Mouse (Mus musculus) heart, embryonic 12.5 days (tissue): ENCODE data around the gene Fam173a. TPM values are rescaled to one million over a fixed set of nuclear protein-coding genes. Genes with fewer than 3 reads are reported as not detected.

Experiments
- ATAC-seq: fragments of 200-750 bp; cut with Nextera tagmentation; 2 replicates; pipeline ENCODE4 v1.8.0; 2017; ENCODE audit warnings: moderate TSS enrichment, moderate library complexity; ENCODE audit not compliant: insufficient number of reproducible peaks, low FRiP score
- H3K27ac ChIP-seq: fragments of 300-500 bp; sonication (generic); 2 replicates; pipeline ENCODE4 v1.5.1; 2016; ENCODE audit warnings: mild to moderate bottlenecking, moderate library complexity; ENCODE audit not compliant: poor library complexity, severe bottlenecking
- H3K27me3 ChIP-seq: fragments of 300-500 bp; sonication (generic); replicated peaks from 2 replicates; pipeline ENCODE4 v1.6.1; 2016; ENCODE audit warnings: mild to moderate bottlenecking, moderate library complexity
- H3K36me3 ChIP-seq: fragments of 300-500 bp; sonication (generic); 2 replicates; pipeline ENCODE4 v1.6.1; 2016; ENCODE audit warnings: mild to moderate bottlenecking, moderate library complexity
- H3K4me1 ChIP-seq: fragments of 300-500 bp; sonication (generic); replicated peaks from 2 replicates; pipeline ENCODE4 v1.6.1; 2016; ENCODE audit warnings: mild to moderate bottlenecking
- H3K4me2 ChIP-seq: fragments of 300-500 bp; sonication (generic); 2 replicates; pipeline ENCODE4 v1.6.1; 2016; ENCODE audit warnings: mild to moderate bottlenecking, moderate library complexity
- H3K4me3 ChIP-seq: fragments of 300-500 bp; sonication (generic); 2 replicates; pipeline ENCODE4 v1.5.1; 2016; ENCODE audit warnings: mild to moderate bottlenecking
- H3K9ac ChIP-seq: fragments of 300-500 bp; sonication (generic); 2 replicates; pipeline ENCODE4 v1.6.1; 2016; ENCODE audit warnings: mild to moderate bottlenecking, moderate library complexity
- H3K9me3 ChIP-seq: fragments of 300-500 bp; sonication (generic); replicated peaks from 2 replicates; pipeline ENCODE4 v1.6.1; 2016; ENCODE audit warnings: mild to moderate bottlenecking, moderate library complexity
- WGBS: fragments of 180-500 bp; shearing (Covaris S2); methylation state at CpG from one replicate; pipeline ENCODE4 v1.1.7; 2016; 5-methylcytosine and 5-hydroxymethylcytosine counted together
- polyA plus RNA-seq: library from polyadenylated mRNA; unstranded; fragments of >200 nt; fragmentation: Nextera tagmentation; extraction: Ambion mirVana; gene quantifications from 2 replicates; pipeline ENCODE4 v1.2.1, GENCODE M21; 2016

Gene Fam173a
- polyA plus RNA-seq, 1 experiment from 2014 or later, result 68.2 TPM

GRCm38 (mm10) chr17:25781339-25781738 lies 11.4 kb downstream of the Fam173a start:
- H3K36me3 ChIP-seq, result peaks cover 74% of the 10 kb centered on the region
- H3K4me1 ChIP-seq, result peaks cover 24% of the 10 kb centered on the region
- no peak overlapping the region for H3K9ac ChIP-seq
- no peak overlapping the region for H3K4me3 ChIP-seq
- H3K4me2 ChIP-seq, result no peak overlapping the region
- H3K27me3 ChIP-seq, result no peaks in the 10 kb centered on the region
- ATAC-seq, result no peak
- H3K9me3 ChIP-seq, result no peaks in the 10 kb centered on the region
- H3K27ac ChIP-seq, result no peak overlapping the region
- 81% methylated on average over 6 of the region's 6 CpGs for WGBS

- peaks cover 67% of the 10 kb centered on the region for H3K36me3 ChIP-seq
- H3K27me3 ChIP-seq, result no peaks in the 10 kb centered on the region
- no peaks in the 10 kb centered on the region for H3K9me3 ChIP-seq
- no peak overlapping the region for H3K4me3 ChIP-seq
- WGBS, result 95% methylated on average over 5 of the region's 5 CpGs
- H3K4me2 ChIP-seq, result no peak overlapping the region
- peaks cover 12% of the 10 kb centered on the region for H3K4me1 ChIP-seq
- no peak overlapping the region for H3K27ac ChIP-seq
- ATAC-seq, result no peak
- no peak overlapping the region for H3K9ac ChIP-seq
Measured at GRCm38 (mm10) chr17:25777948-25778347, 14.8 kb downstream of the Fam173a start.

GRCm38 (mm10) chr17:25775318-25776062 lies 17.2 kb downstream of the Fam173a start:
- H3K27ac ChIP-seq, result no peak overlapping the region
- H3K27me3 ChIP-seq, result 0 out of 2 replicates have a peak, but pooled peaks cover 2% of the 10 kb centered on the region
- H3K4me2 ChIP-seq, result no peak overlapping the region
- H3K9me3 ChIP-seq, result no peaks in the 10 kb centered on the region
- peaks cover 43% of the 10 kb centered on the region for H3K36me3 ChIP-seq
- 75% methylated on average over 10 of the region's 10 CpGs for WGBS
- no peak for ATAC-seq
- H3K9ac ChIP-seq, result no peak overlapping the region
- peaks cover 10% of the 10 kb centered on the region for H3K4me1 ChIP-seq
- H3K4me3 ChIP-seq, result no peak overlapping the region

- H3K27me3 ChIP-seq, result peaks cover 15% of the 10 kb centered on the region
- H3K9me3 ChIP-seq, result no peaks in the 10 kb centered on the region
- H3K4me3 ChIP-seq, result peak within 1 kb of the TSS; percentile 77
- H3K36me3 ChIP-seq, result peaks cover 26% of the 10 kb centered on the region
- H3K27ac ChIP-seq, result no peak within 1 kb of the TSS
- under 1% methylated on average over 37 of the region's 37 CpGs for WGBS
- H3K4me1 ChIP-seq, result peaks cover 10% of the 10 kb centered on the region
- H3K4me2 ChIP-seq, result peak within 1 kb of the TSS; percentile 91
- ATAC-seq, result peak; percentile 90
- H3K9ac ChIP-seq, result peak within 1 kb of the TSS; percentile 89
Measured at GRCm38 (mm10) chr17:25773549-25774120, 19.1 kb downstream of the Fam173a start, which contains the start of gene Narfl. Gene Narfl, plus strand, starts transcription at chr17:25773776.

- no peak for ATAC-seq
- Histone ChIP-seq H3K9me3 (no peaks in the 10 kb centered on the region), H3K36me3 (no peaks in the 10 kb centered on the region), H3K4me1 (peaks cover 4% of the 10 kb centered on the region), H3K27ac (no peak overlapping the region), H3K4me2 (no peak overlapping the region), H3K9ac (no peak overlapping the region), H3K4me3 (no peak overlapping the region), H3K27me3 (peaks cover 27% of the 10 kb centered on the region)
- 62% methylated on average over 9 of the region's 9 CpGs for WGBS
Measured at GRCm38 (mm10) chr17:25769331-25769730, 23.4 kb downstream of the Fam173a start.

GRCm38 (mm10) chr17:25765886-25766285 lies 26.8 kb downstream of the Fam173a start:
- H3K4me3 ChIP-seq, result no peak overlapping the region
- H3K9ac ChIP-seq, result no peak overlapping the region
- ATAC-seq, result no peak
- H3K4me1 ChIP-seq, result no peaks in the 10 kb centered on the region
- no peaks in the 10 kb centered on the region for H3K9me3 ChIP-seq
- H3K4me2 ChIP-seq, result no peak overlapping the region
- 47% methylated on average over 5 of the region's 5 CpGs for WGBS
- H3K36me3 ChIP-seq, result no peaks in the 10 kb centered on the region
- peaks cover 30% of the 10 kb centered on the region for H3K27me3 ChIP-seq
- no peak overlapping the region for H3K27ac ChIP-seq

GRCm38 (mm10) chr17:25762591-25762990 lies 30.1 kb downstream of the Fam173a start:
- Histone ChIP-seq H3K9me3 (no peaks in the 10 kb centered on the region), H3K36me3 (no peaks in the 10 kb centered on the region), H3K4me3 (no peak overlapping the region), H3K27me3 (peaks cover 15% of the 10 kb centered on the region), H3K9ac (no peak overlapping the region), H3K4me2 (no peak overlapping the region), H3K4me1 (no peaks in the 10 kb centered on the region), H3K27ac (no peak overlapping the region)
- WGBS, result 26% methylated on average over 3 of the region's 3 CpGs
- ATAC-seq, result no peak

GRCm38 (mm10) chr17:25761561-25761970 lies 31.1 kb downstream of the Fam173a start:
- no peak for ATAC-seq
- Histone ChIP-seq H3K36me3 (no peaks in the 10 kb centered on the region), H3K27me3 (peaks cover 7% of the 10 kb centered on the region), H3K9ac (no peak overlapping the region), H3K4me2 (no peak overlapping the region), H3K4me1 (0 out of 2 replicates have a peak, but pooled peaks cover 5% of the 10 kb centered on the region), H3K4me3 (no peak overlapping the region), H3K27ac (no peak overlapping the region), H3K9me3 (no peaks in the 10 kb centered on the region)
- 32% methylated on average over 4 of the region's 4 CpGs for WGBS

- WGBS, result 64% methylated on average over 8 of the region's 8 CpGs
- Histone ChIP-seq H3K27ac (no peak overlapping the region), H3K36me3 (no peaks in the 10 kb centered on the region), H3K4me2 (no peak overlapping the region), H3K4me1 (peaks cover 13% of the 10 kb centered on the region; the same call in 1 of the 2 replicates), H3K9ac (no peak overlapping the region), H3K4me3 (no peak overlapping the region), H3K9me3 (no peaks in the 10 kb centered on the region), H3K27me3 (peaks cover 7% of the 10 kb centered on the region)
- ATAC-seq, result no peak
Measured at GRCm38 (mm10) chr17:25760148-25760547, 32.6 kb downstream of the Fam173a start.

- peaks cover 21% of the 10 kb centered on the region for H3K27me3 ChIP-seq
- no peaks in the 10 kb centered on the region for H3K9me3 ChIP-seq
- H3K27ac ChIP-seq, result no peak overlapping the region
- H3K4me3 ChIP-seq, result no peak overlapping the region
- no peaks in the 10 kb centered on the region for H3K36me3 ChIP-seq
- peaks cover 15% of the 10 kb centered on the region; the same call in 1 of the 2 replicates for H3K4me1 ChIP-seq
- WGBS, result 54% methylated on average over 3 of the region's 3 CpGs
- H3K4me2 ChIP-seq, result no peak overlapping the region
- ATAC-seq, result no peak
- H3K9ac ChIP-seq, result no peak overlapping the region
Measured at GRCm38 (mm10) chr17:25757691-25758090, 35.0 kb downstream of the Fam173a start.

- no peaks in the 10 kb centered on the region for H3K36me3 ChIP-seq
- no peak overlapping the region for H3K4me2 ChIP-seq
- WGBS, result 65% methylated on average over 9 of the region's 9 CpGs
- peak; percentile 38; the same call in 1 of the 2 replicates for ATAC-seq
- H3K4me3 ChIP-seq, result no peak overlapping the region
- H3K27me3 ChIP-seq, result peaks cover 24% of the 10 kb centered on the region
- H3K9me3 ChIP-seq, result no peaks in the 10 kb centered on the region
- no peak overlapping the region for H3K27ac ChIP-seq
- no peak overlapping the region for H3K9ac ChIP-seq
- peaks cover 19% of the 10 kb centered on the region for H3K4me1 ChIP-seq
Measured at GRCm38 (mm10) chr17:25756378-25757242, 36.1 kb downstream of the Fam173a start.
